Mouse (Mus musculus) activated CD4-positive, CD25-positive, alpha-beta regulatory T cell, adult 9 weeks (primary cell): Measurements from ENCODE around the gene Capsl. TPM values are rescaled to one million over a fixed set of nuclear protein-coding genes. Genes with fewer than 3 reads are reported as not detected.

ENCODE experiments used
- polyA plus RNA-seq: library from polyadenylated mRNA; unstranded; fragments of 100-300 nt; shearing (Covaris generic); gene quantifications from one replicate; pipeline ENCODE4 v1.2.1, GENCODE M21; 2017

The Capsl gene
- polyA plus RNA-seq = 4.5 TPM

DNA sequence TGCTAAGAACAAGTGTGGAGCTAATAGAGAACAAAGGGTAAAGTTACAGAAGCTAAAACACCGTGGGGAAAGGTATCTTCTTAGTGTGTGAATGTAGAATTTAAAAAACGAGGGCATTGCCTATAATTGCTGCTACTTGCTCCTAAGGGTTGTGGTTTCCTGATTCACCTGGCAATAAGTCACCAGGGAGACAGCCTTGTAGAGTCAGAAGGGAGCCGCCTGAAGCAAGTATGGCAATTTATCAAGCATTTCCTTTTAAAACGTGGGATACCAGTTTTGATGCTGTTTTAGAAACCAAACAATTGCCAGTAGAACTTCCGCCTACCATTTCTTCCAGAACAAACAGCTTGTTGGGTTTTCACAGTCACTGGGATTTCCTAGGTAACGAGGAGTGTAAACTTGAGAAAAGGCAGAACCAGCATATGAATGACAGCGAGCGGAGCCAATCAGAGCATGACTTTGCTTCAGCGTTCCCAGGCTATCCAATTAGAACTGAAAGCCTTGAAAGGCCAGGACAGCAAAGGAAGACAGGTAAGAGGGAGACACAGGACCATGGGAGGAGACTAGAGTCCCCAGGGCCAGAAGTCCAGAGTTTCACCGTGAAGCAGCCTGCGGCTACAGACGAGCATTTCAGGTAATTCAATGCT, at the start of gene Capsl:
TSS of gene Capsl (plus strand) at position 495 of the 647 bp plus-strand sequence.

Other genes starting within 250 kb of the Capsl start
- gene Ugt3a1, start 159.1 kb upstream of the Capsl start, polyA plus RNA-seq = not detected
- not detected for gene Ugt3a2, start 100.5 kb upstream of the Capsl start, polyA plus RNA-seq
- 189 TPM for gene Il7r, start 94.1 kb downstream of the Capsl start, polyA plus RNA-seq